Mouse (Mus musculus): ENCODE measurements around the gene Perm1.
A peak's percentile ranks its signal among the peaks of the same experiment; 100 is the strongest.

Gene Perm1

DNA sequence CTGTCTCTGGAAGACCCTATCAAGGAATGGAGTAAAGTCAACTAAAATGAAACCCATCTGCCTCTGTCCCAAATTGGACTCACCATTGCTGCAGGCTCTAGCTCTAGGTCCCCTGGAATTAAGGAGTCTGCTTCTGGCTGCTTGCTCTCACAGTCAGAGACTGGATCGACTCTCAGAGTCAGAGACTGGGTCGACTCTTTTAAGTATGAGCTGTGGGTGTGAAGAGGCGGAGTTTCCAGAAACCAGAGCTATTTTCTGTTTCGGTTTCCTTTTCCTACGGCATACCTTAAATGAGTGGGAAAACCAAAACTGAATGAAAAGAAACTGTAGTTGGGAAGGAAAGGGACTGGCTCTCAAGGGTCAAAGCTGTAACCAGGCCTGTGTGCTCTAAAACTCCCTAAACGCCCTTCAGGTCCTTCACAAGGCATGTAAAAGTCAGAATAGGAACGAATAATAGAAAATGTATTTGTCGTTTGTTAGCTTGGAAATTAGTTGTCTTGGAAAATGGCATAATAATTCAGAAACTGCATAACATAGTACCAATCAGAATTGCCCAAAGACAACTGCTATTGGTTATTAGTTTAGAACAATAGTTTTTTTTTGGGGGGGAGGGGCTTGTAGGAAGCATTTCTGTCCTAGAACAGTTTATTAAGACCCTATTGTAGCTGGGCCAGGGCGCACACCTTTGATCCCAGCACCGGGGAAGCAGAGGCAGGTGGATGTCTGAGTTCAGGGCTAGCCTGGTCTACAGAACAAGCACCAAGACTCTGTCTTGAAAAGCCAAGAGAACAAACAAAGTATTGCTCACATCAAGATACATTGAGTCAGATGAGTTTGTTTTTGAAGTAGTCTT is 14.8 kb upstream of the Perm1 start, which contains the start of gene Isg15:
Gene Isg15, minus strand, starts transcription at position 196 of the 853 bp plus-strand sequence.
- no peak for DNase-seq

GRCm38 (mm10) chr4:156202462-156202893 is 13.2 kb upstream of the Perm1 start:
- DNase-seq = no peak

DNA sequence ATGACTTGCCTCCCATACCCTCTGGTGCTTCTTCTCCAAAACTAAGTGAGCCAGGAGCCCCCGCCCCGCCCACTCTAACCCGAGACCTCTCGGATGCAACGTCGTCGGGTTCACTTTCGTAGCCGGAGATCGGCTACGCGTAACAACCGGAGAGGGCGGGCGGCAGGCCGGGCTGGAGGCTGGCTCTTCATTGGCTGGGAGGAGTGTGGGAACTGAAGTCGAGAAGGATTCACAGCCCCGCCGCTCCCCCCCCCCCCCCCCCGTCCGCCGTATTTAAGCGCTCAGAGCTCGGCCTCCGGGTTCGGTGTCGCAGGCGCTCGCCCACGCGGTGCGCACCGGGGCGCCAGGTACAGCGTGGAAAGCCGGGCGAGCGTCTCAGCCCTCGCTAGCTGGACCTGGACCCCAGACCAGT is 12.7 kb upstream of the Perm1 start, which contains the start of gene AW011738:
Gene AW011738, plus strand, starts transcription at position 304 of the 412 bp plus-strand sequence.
- peak; percentile 73 for DNase-seq

DNA sequence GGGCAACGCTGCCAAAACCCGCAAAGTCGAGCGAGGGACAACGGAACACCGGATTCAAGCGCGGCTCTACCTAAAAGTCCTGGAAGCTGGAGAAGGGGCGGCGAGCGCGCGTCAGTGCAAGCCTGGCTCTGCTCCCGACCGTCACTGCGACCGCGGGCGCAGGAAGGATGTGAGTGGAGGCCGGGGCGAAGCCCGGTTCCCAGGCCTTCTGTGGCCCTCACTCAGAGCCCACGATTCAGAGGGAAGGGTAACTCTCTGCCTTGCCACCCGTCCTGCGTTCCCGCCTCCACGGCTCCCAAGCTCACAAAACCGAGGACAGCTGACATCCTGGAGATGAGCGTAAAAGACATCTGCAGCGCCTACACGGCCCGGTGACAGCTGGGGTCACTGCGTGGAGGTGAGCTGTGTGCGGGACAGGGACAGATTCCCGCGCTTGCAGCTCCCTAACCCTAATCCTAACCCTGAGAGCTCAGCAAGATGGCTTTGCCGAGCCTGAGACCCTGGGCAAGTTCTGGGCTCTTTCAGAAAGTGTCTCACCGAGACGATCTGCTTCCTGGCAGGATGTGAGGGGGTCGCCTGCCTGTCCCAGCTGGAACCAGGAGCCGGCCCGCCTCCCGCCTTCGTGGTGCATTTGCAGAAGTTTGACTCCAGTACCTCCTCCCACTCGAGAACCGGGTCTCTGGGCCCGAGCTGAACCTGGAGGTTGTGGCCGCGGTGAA is 12.1 kb upstream of the Perm1 start:
- DNase-seq = no peak

GRCm38 (mm10) chr4:156208872-156209271 is 6.8 kb upstream of the Perm1 start:
- DNase-seq = no peak

DNA sequence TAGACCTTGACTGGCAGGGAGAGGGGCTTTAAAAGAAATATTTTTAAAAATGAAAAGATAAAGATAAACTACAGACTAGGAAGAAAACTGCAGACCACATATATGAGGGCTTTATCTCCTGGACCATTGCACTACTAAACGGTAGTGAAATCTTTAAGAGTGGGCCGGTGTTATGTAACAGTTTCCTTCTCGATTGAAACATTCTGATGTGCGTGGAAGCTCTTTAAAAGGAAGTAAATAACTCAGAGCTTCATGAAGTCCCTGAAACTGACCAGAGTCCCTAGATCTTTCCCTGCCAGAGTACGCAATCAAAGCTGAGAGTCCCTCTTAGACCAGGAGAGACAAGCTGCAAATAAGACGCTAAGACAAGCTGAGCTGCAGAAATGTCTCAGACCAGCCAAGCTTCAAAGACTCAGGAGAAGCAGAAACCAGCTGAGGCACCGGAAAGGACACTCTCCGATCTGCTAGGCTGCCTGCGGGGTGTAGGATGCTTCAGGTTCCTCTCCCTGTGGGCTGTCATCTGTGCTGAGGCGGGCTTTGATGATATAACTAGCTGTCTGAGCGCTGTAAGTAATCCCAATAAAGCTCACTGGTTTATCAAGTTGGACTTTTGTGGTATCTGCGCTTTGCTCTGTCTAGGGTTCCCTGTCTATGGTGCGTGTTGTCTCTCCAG is 5.6 kb upstream of the Perm1 start:
- DNase-seq = no peak

GRCm38 (mm10) chr4:156213134-156213533 is 2.5 kb upstream of the Perm1 start:
- no peak for DNase-seq

- DNase-seq = no peak
Observed at GRCm38 (mm10) chr4:156216196-156216595, 528 bp downstream of the Perm1 start.

- no peak for DNase-seq
Observed at GRCm38 (mm10) chr4:156217022-156217669, 1.5 kb downstream of the Perm1 start.

DNA sequence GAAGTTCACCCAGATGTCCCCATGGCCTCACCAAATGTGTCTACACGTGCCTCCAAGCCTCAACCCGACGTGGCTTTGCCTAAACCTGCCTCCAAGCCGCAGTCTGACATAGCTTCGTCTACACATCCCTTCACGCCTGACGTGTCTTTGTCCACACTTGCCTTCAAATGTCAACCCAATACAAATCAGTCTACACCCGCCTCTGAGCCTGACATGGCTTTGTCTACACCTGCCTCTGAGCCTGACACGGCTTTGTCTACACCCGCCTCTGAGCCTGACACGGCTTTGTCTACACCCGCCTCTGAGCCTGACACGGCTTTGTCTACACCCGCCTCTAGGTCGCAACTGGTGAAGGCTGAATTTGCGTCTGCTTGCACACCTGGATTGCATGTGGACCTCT is 2.2 kb downstream of the Perm1 start:
- no peak for DNase-seq

- DNase-seq = no peak
Observed at GRCm38 (mm10) chr4:156219936-156220335, 4.3 kb downstream of the Perm1 start.

GRCm38 (mm10) chr4:156224276-156224675 is 8.6 kb downstream of the Perm1 start:
- DNase-seq = no peak

- DNase-seq = no peak
Observed at GRCm38 (mm10) chr4:156227752-156228392, 12.2 kb downstream of the Perm1 start.

DNA sequence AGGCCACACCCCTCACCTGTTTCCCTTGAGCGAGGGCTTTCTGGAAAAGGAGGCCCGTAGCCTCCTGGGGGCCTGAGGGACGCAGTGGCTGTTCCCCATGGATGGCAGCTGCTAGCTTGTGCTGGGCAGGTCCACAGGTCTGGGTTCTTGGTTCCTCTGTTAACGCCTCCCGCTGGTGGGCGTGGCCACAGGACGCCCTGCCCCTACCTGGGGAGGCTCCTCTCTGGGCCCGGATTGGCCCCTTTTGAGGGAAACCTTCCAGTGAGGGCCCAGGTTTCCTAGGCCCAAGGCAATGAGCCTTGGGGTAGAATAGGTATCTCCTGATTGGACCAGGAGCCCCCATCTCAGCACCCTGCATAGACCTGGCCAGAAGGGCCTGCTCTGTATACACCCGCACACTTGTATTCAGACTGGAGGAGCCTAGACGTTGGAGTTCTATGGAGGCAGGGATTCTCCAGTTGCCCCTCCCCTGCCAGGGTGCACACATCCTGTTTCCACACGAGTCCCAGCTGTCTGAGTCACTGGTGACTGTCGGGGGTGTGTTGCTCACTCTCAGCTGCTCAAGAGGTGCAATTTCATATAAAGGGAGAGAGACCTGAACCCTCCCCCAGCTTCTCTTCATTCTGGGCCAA is 12.8 kb downstream of the Perm1 start:
- DNase-seq = no peak

GRCm38 (mm10) chr4:156234021-156234501 is 18.4 kb downstream of the Perm1 start:
- DNase-seq = no peak

GRCm38 (mm10) chr4:156234701-156235213 is 19.1 kb downstream of the Perm1 start, which contains the start of gene Plekhn1:
Plekhn1 (minus strand) TSS chr4:156234857.
- DNase-seq = peak; percentile 81

DNA sequence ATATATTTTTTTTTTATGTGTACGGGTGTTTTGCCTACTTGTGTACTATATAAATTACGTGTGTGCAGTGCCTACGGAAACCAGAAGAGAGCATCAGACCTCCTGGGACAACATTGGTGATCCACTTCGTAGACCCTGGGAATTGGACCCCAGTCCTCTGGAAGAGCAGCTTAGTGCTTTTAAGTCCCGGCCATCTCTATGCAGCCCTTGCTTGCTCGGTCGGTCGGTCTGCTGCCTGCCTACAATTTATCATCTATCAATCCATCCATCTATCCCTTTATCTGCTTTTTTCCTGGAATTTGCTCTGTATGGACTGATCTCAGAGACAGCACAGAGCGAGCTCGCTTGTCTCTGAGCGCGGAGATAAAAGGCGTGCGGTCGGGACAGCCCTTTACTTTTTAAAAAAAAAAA is 19.7 kb downstream of the Perm1 start:
- no peak for DNase-seq

GRCm38 (mm10) chr4:156235808-156236533 is 20.3 kb downstream of the Perm1 start, which contains the start of gene Noc2l:
Noc2l (plus strand) TSS chr4:156236010.
- peak; percentile 90 for DNase-seq

GRCm38 (mm10) chr4:156236651-156237447 is 21.2 kb downstream of the Perm1 start:
- no peak for DNase-seq

- no peak for DNase-seq
Observed at GRCm38 (mm10) chr4:156249567-156249966, 33.9 kb downstream of the Perm1 start.

Data from right cerebral cortex, postnatal 14 days (tissue).